Mouse (Mus musculus) kidney, embryonic 15.5 days (tissue): ENCODE data around the gene Fgfr2. TPM values are rescaled to one million over a fixed set of nuclear protein-coding genes. Genes with fewer than 3 reads are reported as not detected.

ENCODE experiments used
- ATAC-seq: fragments of 200-750 bp; cut with Nextera tagmentation; replicated peaks from 2 replicates; pipeline ENCODE4 v1.8.0; 2017; ENCODE audit warnings: moderate TSS enrichment; ENCODE audit not compliant: low FRiP score
- H3K27ac ChIP-seq: fragments of 300-500 bp; sonication (generic); 2 replicates; pipeline ENCODE4 v1.5.1; 2015; ENCODE audit warnings: mild to moderate bottlenecking, inconsistent platforms
- H3K27me3 ChIP-seq: fragments of 300-500 bp; sonication (generic); 2 replicates; pipeline ENCODE4 v1.6.1; 2015; ENCODE audit warnings: inconsistent platforms
- H3K36me3 ChIP-seq: fragments of 300-500 bp; sonication (generic); 2 replicates; pipeline ENCODE4 v1.6.1; 2015; ENCODE audit warnings: inconsistent platforms
- H3K4me1 ChIP-seq: fragments of 300-500 bp; sonication (generic); 2 replicates; pipeline ENCODE4 v1.6.1; 2015; ENCODE audit warnings: inconsistent platforms
- H3K4me2 ChIP-seq: fragments of 300-500 bp; sonication (generic); 2 replicates; pipeline ENCODE4 v1.6.1; 2015; ENCODE audit warnings: moderate library complexity, mild to moderate bottlenecking, inconsistent platforms
- H3K4me3 ChIP-seq: fragments of 300-500 bp; sonication (generic); replicated peaks from 2 replicates; pipeline ENCODE4 v1.5.1; 2015; ENCODE audit warnings: mild to moderate bottlenecking, inconsistent platforms
- H3K9ac ChIP-seq: fragments of 300-500 bp; sonication (generic); 2 replicates; pipeline ENCODE4 v1.6.1; 2015; ENCODE audit warnings: mild to moderate bottlenecking, inconsistent platforms
- H3K9me3 ChIP-seq: fragments of 300-500 bp; sonication (generic); replicated peaks from 2 replicates; pipeline ENCODE4 v1.6.1; 2016; ENCODE audit warnings: inconsistent platforms
- WGBS: fragments of 180-500 bp; shearing (Covaris S2); methylation state at CpG from one replicate; pipeline ENCODE4 v1.1.7; 2015; ENCODE audit warnings: mixed read lengths; 5-methylcytosine and 5-hydroxymethylcytosine counted together
- polyA plus RNA-seq: library from polyadenylated mRNA; unstranded; fragments of >200 nt; fragmentation: Nextera tagmentation; extraction: Ambion mirVana; gene quantifications from 2 replicates; pipeline ENCODE4 v1.2.1, GENCODE M21; 2015

Gene Fgfr2
- polyA plus RNA-seq, 1 experiment from 2014 or later = 104 TPM

- Histone ChIP-seq H3K4me2 (peak within 1 kb of the TSS; percentile 86), H3K27ac (no peak within 1 kb of the TSS), H3K36me3 (no peaks in the 10 kb centered on the region), H3K4me3 (peak within 1 kb of the TSS; percentile 47), H3K4me1 (peaks cover 11% of the 10 kb centered on the region), H3K9ac (peak within 1 kb of the TSS; percentile 37), H3K27me3 (peaks cover 37% of the 10 kb centered on the region), H3K9me3 (no peaks in the 10 kb centered on the region)
- 2% methylated on average over 42 of the region's 43 CpGs for WGBS
- ATAC-seq = peak; percentile 25; the same call in 1 of the 2 replicates
Observed at GRCm38 (mm10) chr7:132154368-132154961, 968.7 kb downstream of the Fgfr2 start, which contains the start of gene Cpxm2. TSS of gene Cpxm2 (minus strand) at chr7:132154739.

GRCm38 (mm10) chr7:132153725-132154147 is 969.4 kb downstream of the Fgfr2 start:
- peak overlapping the region; percentile 47; the same call in 1 of the 2 replicates for H3K4me3 ChIP-seq
- no peaks in the 10 kb centered on the region for H3K9me3 ChIP-seq
- H3K4me2 ChIP-seq = peak overlapping the region; percentile 86; the same call in 1 of the 2 replicates
- whole genome bisulfite sequencing = 47% methylated on average over 6 of the region's 6 CpGs
- ATAC-seq = no peak
- H3K4me1 ChIP-seq = peaks cover 11% of the 10 kb centered on the region
- H3K9ac ChIP-seq = no peak overlapping the region
- H3K27ac ChIP-seq = no peak overlapping the region
- peaks cover 37% of the 10 kb centered on the region for H3K27me3 ChIP-seq
- H3K36me3 ChIP-seq = no peaks in the 10 kb centered on the region

GRCm38 (mm10) chr7:132145227-132145800 is 977.8 kb downstream of the Fgfr2 start:
- 76% methylated on average over 15 of the region's 15 CpGs for WGBS

GRCm38 (mm10) chr7:132128687-132129086 is 994.5 kb downstream of the Fgfr2 start:
- Histone ChIP-seq H3K4me1 (no peaks in the 10 kb centered on the region), H3K4me3 (no peak overlapping the region), H3K4me2 (no peak overlapping the region), H3K9ac (no peak overlapping the region), H3K36me3 (no peaks in the 10 kb centered on the region), H3K27ac (no peak overlapping the region), H3K9me3 (no peaks in the 10 kb centered on the region; the same call in 1 of the 2 replicates), H3K27me3 (no peaks in the 10 kb centered on the region)
- no peak for ATAC-seq
- WGBS = 88% methylated on average over 6 of the region's 6 CpGs

More at GRCm38 (mm10) chr7:132145227-132145800, 977.8 kb downstream of the Fgfr2 start:
- Histone ChIP-seq H3K9ac (no peak overlapping the region), H3K4me1 (no peaks in the 10 kb centered on the region), H3K9me3 (no peaks in the 10 kb centered on the region), H3K4me2 (no peak overlapping the region), H3K36me3 (no peaks in the 10 kb centered on the region), H3K4me3 (no peak overlapping the region), H3K27me3 (no peaks in the 10 kb centered on the region), H3K27ac (no peak overlapping the region)
- no peak for ATAC-seq

- Histone ChIP-seq H3K9me3 (no peaks in the 10 kb centered on the region), H3K9ac (no peak overlapping the region), H3K4me1 (no peaks in the 10 kb centered on the region), H3K4me3 (no peak overlapping the region), H3K4me2 (no peak overlapping the region), H3K36me3 (no peaks in the 10 kb centered on the region), H3K27me3 (no peaks in the 10 kb centered on the region), H3K27ac (no peak overlapping the region)
- ATAC-seq = no peak
- WGBS = 73% methylated on average over 7 of the region's 7 CpGs
Observed at GRCm38 (mm10) chr7:132124948-132125347, 998.2 kb downstream of the Fgfr2 start.

- ATAC-seq = no peak
- Histone ChIP-seq H3K27ac (no peak overlapping the region), H3K4me3 (no peak overlapping the region), H3K4me1 (no peaks in the 10 kb centered on the region), H3K4me2 (no peak overlapping the region), H3K9ac (no peak overlapping the region), H3K36me3 (no peaks in the 10 kb centered on the region), H3K27me3 (no peaks in the 10 kb centered on the region), H3K9me3 (no peaks in the 10 kb centered on the region)
- 73% methylated on average over 7 of the region's 7 CpGs for WGBS
Observed at GRCm38 (mm10) chr7:132123211-132123610, 999.9 kb downstream of the Fgfr2 start.

GRCm38 (mm10) chr7:132119817-132120216 is 1003.3 kb downstream of the Fgfr2 start:
- no peak overlapping the region for H3K4me2 ChIP-seq
- WGBS = 89% methylated on average over 4 of the region's 4 CpGs

GRCm38 (mm10) chr7:132111770-132112169 is 1011.4 kb downstream of the Fgfr2 start:
- Histone ChIP-seq H3K9me3 (no peaks in the 10 kb centered on the region), H3K27me3 (no peaks in the 10 kb centered on the region), H3K9ac (no peak overlapping the region), H3K4me1 (no peaks in the 10 kb centered on the region), H3K4me3 (no peak overlapping the region), H3K4me2 (no peak overlapping the region), H3K27ac (no peak overlapping the region), H3K36me3 (no peaks in the 10 kb centered on the region)
- no peak for ATAC-seq
- WGBS = 63% methylated on average over 5 of the region's 5 CpGs

More at GRCm38 (mm10) chr7:132119817-132120216, 1003.3 kb downstream of the Fgfr2 start:
- no peak overlapping the region for H3K4me3 ChIP-seq
- no peak overlapping the region for H3K27ac ChIP-seq
- H3K36me3 ChIP-seq = no peaks in the 10 kb centered on the region
- ATAC-seq = no peak
- H3K4me1 ChIP-seq = no peaks in the 10 kb centered on the region
- H3K9ac ChIP-seq = no peak overlapping the region
- H3K27me3 ChIP-seq = no peaks in the 10 kb centered on the region
- no peaks in the 10 kb centered on the region for H3K9me3 ChIP-seq

GRCm38 (mm10) chr7:132110308-132110707 is 1012.8 kb downstream of the Fgfr2 start:
- Histone ChIP-seq H3K27ac (no peak overlapping the region), H3K4me3 (no peak overlapping the region), H3K27me3 (no peaks in the 10 kb centered on the region), H3K9ac (no peak overlapping the region), H3K9me3 (no peaks in the 10 kb centered on the region), H3K4me1 (no peaks in the 10 kb centered on the region), H3K4me2 (no peak overlapping the region), H3K36me3 (no peaks in the 10 kb centered on the region)
- 62% methylated on average over 3 of the region's 3 CpGs for WGBS
- ATAC-seq = no peak

- no peaks in the 10 kb centered on the region for H3K9me3 ChIP-seq
- no peak overlapping the region for H3K4me2 ChIP-seq
- H3K4me1 ChIP-seq = no peaks in the 10 kb centered on the region
- no peak overlapping the region for H3K4me3 ChIP-seq
- WGBS = 86% methylated on average over 4 of the region's 4 CpGs
- no peaks in the 10 kb centered on the region for H3K36me3 ChIP-seq
- no peak overlapping the region for H3K27ac ChIP-seq
- H3K9ac ChIP-seq = no peak overlapping the region
- no peaks in the 10 kb centered on the region for H3K27me3 ChIP-seq
- no peak for ATAC-seq
Observed at GRCm38 (mm10) chr7:132106891-132107290, 1016.3 kb downstream of the Fgfr2 start.

- no peaks in the 10 kb centered on the region for H3K36me3 ChIP-seq
- ATAC-seq = no peak
- WGBS = 75% methylated on average over 4 of the region's 4 CpGs
- H3K4me1 ChIP-seq = no peaks in the 10 kb centered on the region
- H3K4me3 ChIP-seq = no peak overlapping the region
- H3K4me2 ChIP-seq = no peak overlapping the region
- H3K9ac ChIP-seq = no peak overlapping the region
- H3K9me3 ChIP-seq = no peaks in the 10 kb centered on the region
- H3K27me3 ChIP-seq = no peaks in the 10 kb centered on the region
- no peak overlapping the region for H3K27ac ChIP-seq
Observed at GRCm38 (mm10) chr7:132105326-132105725, 1017.8 kb downstream of the Fgfr2 start.

GRCm38 (mm10) chr7:132098441-132098840 is 1024.7 kb downstream of the Fgfr2 start:
- peak; percentile 52; the same call in 1 of the 2 replicates for ATAC-seq
- no peak overlapping the region for H3K9ac ChIP-seq
- no peak overlapping the region for H3K4me2 ChIP-seq
- H3K4me3 ChIP-seq = no peak overlapping the region
- WGBS = 29% methylated on average over 4 of the region's 4 CpGs
- no peaks in the 10 kb centered on the region for H3K27me3 ChIP-seq
- 0 out of 2 replicates have a peak, but pooled peaks cover 9% of the 10 kb centered on the region for H3K4me1 ChIP-seq
- no peaks in the 10 kb centered on the region for H3K36me3 ChIP-seq
- H3K27ac ChIP-seq = no peak overlapping the region
- no peaks in the 10 kb centered on the region for H3K9me3 ChIP-seq
